Comparison of ENCODE assay signal across 8 mouse cellular contexts in the genomic region with DNA sequence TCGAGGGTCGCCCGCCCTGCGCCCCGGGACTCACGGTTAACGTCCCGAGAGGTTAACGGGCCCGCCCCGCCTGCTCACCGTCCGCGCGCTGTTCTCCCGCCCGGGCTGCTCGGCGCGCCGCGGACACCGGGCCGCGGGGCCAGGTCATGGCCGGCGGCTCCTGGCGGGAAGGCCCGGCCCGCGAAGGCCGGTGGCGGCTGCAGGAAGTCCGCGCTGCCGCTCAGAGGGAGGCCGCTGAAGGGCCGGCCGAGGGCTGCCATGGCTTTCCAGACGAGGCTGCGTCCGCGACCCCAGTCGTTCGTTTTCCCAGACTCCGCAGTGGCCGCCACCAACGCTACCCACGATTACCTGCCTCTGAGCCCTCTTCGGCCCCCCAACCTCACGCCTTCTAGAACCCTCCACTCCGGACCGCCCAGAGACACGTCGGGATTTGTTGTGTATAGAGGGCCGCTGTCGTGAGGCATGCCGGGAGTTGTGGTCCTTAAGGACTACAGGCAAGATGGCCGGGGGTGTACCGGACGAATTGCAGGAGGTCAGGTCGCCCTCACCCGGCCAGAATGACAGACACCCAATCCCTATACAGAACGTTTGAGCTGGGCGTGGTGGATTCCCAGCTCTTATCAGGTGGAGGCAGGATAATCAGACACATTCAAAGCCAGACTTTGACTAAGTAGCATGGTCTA. TPM values are rescaled to one million over a fixed set of nuclear protein-coding genes. Genes with fewer than 3 reads are reported as not detected.
DNase-seq lines count a peak whose midpoint lies in the region; ATAC-seq and TF ChIP-seq lines count a peak whose summit lies in the region.

A gene (minus strand): TSS at position 389 of the 683 bp plus-strand sequence.

- ATAC-seq in activated CD4-positive, CD25-positive, alpha-beta regulatory T cell, adult 4 months: peak; percentile 89
- peak; percentile 97 for ATAC-seq in megakaryocyte progenitor cell, adult 5-6 weeks (replicated peaks; ENCODE audit: poor library complexity)

- TF ChIP-seq CTCF in cortical plate, adult 2 months (IDR thresholded peaks at IDR 0.05; ENCODE audit: extremely low read depth, insufficient read depth, low read length): no peak

- peaks cover 3% of the 10 kb centered on the region; the same call in 1 of the 2 replicates for H3K4me1 ChIP-seq in cortical plate, adult 2 months (ENCODE audit: control insufficient read depth, insufficient read depth, low read length)

- DNase-seq in gastrocnemius, adult 8-10 months (ENCODE audit: low spot score in 2 of 2): peak; percentile 85 to 87
- DNase-seq in induced T-regulatory cell, adult 2 months (ENCODE audit: low read depth): peak; percentile 93
- DNase-seq in left cerebral cortex, adult 9 months (ENCODE audit: low spot score in 2 of 2): peak; percentile 59 to 88
- peak; percentile 75 for DNase-seq in right cerebral cortex, postnatal 14 days
- peak; percentile 84 to 92 for DNase-seq in urinary bladder, postnatal 36 days (ENCODE audit: low spot score in 2 of 2)

- no peak within 1 kb of the TSS for H3K27ac ChIP-seq in cortical plate, adult 2 months (ENCODE audit: insufficient read depth, low read length)

- TF ChIP-seq POLR2A in cortical plate, adult 2 months (IDR thresholded peaks at IDR 0.05; ENCODE audit: extremely low read depth, insufficient read depth, low read length): peak; percentile 77

- peak within 1 kb of the TSS; percentile 39 for H3K4me3 ChIP-seq in cortical plate, adult 2 months (ENCODE audit: insufficient read depth, low read length)

RNA-seq across cellular contexts. Expression of the gene that starts here (rescaled TPM):
- polyA plus RNA-seq in activated CD4-positive, CD25-positive, alpha-beta regulatory T cell, adult 4 months (2017; shearing (Covaris generic)): 1 to 10 TPM; 3.5 to 4.2 TPM
- 9.5 and 9.9 TPM in 2 replicates for polyA plus RNA-seq in cortical plate, adult 2 months (2012; rRNA removed)
- 10 to 100 TPM; 19.2 to 27.7 (median 24.0) TPM for total RNA-seq in gastrocnemius, adult 8-10 months (2022)
- 17.1 and 19.2 TPM in 2 replicates for total RNA-seq in megakaryocyte progenitor cell, adult 5-6 weeks (2015)
- 29.4 and 32.9 TPM in 2 replicates for total RNA-seq in megakaryocyte progenitor cell, adult 5-6 weeks (2017)
